ENCODE assay signal across 24 mouse cellular contexts in the genomic region with DNA sequence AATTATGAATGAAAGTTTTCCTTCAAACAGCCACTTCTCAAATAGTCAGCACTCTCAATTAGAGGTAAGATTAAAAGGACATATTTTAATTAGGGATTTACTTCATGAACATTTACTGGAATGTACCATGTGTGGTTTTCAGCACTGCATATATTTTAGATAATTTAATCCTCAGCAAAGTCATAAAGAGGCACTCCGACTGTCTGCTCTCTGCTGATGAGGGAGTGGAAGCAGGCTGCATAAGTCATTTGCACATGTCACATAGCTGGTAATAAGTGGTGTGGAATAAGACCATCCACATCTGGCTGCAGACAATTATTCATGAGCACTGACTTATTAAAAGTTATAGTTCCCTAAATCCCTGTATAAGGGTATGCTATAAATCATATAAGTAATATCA.
DNase-seq lines count a peak whose midpoint lies in the region; ATAC-seq and TF ChIP-seq lines count a peak whose summit lies in the region.
"Had no signal": no experiment of that assay in that cellular context is flagged by ENCODE, and none has a peak within 500 bp of the region (broad histone marks: within the 10 kb centered on the region; RNA-seq: fewer than 3 reads in every experiment).

No protein-coding gene starts in this region.

- 71% methylated on average over 1 of the region's 1 CpGs for WGBS in forebrain, embryonic 12.5 days
- 87% methylated on average over 1 of the region's 1 CpGs for WGBS in forebrain, embryonic 11.5 days
- 70% methylated on average over 1 of the region's 1 CpGs for WGBS in neural tube, embryonic 12.5 days
- 45% methylated on average over 1 of the region's 1 CpGs for WGBS in neural tube, embryonic 15.5 days
- WGBS in forebrain, embryonic 15.5 days, result 39% methylated on average over 1 of the region's 1 CpGs
- 47% methylated on average over 1 of the region's 1 CpGs for WGBS in forebrain, postnatal 0 days

- 0 out of 2 replicates have a peak, but pooled peaks cover 5% of the 10 kb centered on the region for H3K4me1 ChIP-seq in forebrain, embryonic 12.5 days
- H3K4me1 ChIP-seq in forebrain, embryonic 11.5 days (replicated peaks; ENCODE audit: control insufficient read depth, insufficient read depth, low read length), result no peaks in the 10 kb centered on the region
- no peaks in the 10 kb centered on the region for H3K4me1 ChIP-seq in neural tube, embryonic 12.5 days
- H3K4me1 ChIP-seq in neural tube, embryonic 15.5 days, result no peaks in the 10 kb centered on the region
- H3K4me1 ChIP-seq in forebrain, embryonic 15.5 days, result peaks cover 9% of the 10 kb centered on the region; the same call in 1 of the 2 replicates
- no peaks in the 10 kb centered on the region for H3K4me1 ChIP-seq in forebrain, postnatal 0 days (ENCODE audit: insufficient read depth)
- H3K4me1 ChIP-seq: embryonic facial prominence, embryonic 10.5 days; embryonic facial prominence, embryonic 12.5 days had no signal

- no peak overlapping the region for H3K9ac ChIP-seq in forebrain, embryonic 12.5 days
- no peak overlapping the region for H3K9ac ChIP-seq in forebrain, embryonic 11.5 days (ENCODE audit: low read length)
- no peak overlapping the region for H3K9ac ChIP-seq in neural tube, embryonic 12.5 days
- no peak overlapping the region for H3K9ac ChIP-seq in neural tube, embryonic 15.5 days (replicated peaks)
- H3K9ac ChIP-seq in forebrain, embryonic 15.5 days (replicated peaks), result no peak overlapping the region
- no peak overlapping the region for H3K9ac ChIP-seq in forebrain, postnatal 0 days
- H3K9ac ChIP-seq: embryonic facial prominence, embryonic 12.5 days had no signal

- TF ChIP-seq CTCF in forebrain, postnatal 0 days (IDR thresholded peaks at IDR 0.05; ENCODE audit: low read depth), result no peak

- no peaks in the 10 kb centered on the region for H3K36me3 ChIP-seq in forebrain, embryonic 12.5 days (replicated peaks)
- H3K36me3 ChIP-seq in forebrain, embryonic 11.5 days (ENCODE audit: control insufficient read depth, insufficient read depth, low read length), result no peaks in the 10 kb centered on the region
- no peaks in the 10 kb centered on the region for H3K36me3 ChIP-seq in neural tube, embryonic 12.5 days
- H3K36me3 ChIP-seq in neural tube, embryonic 15.5 days, result no peaks in the 10 kb centered on the region
- no peaks in the 10 kb centered on the region for H3K36me3 ChIP-seq in forebrain, embryonic 15.5 days
- H3K36me3 ChIP-seq in forebrain, postnatal 0 days (ENCODE audit: insufficient read depth), result no peaks in the 10 kb centered on the region
- H3K36me3 ChIP-seq: embryonic facial prominence, embryonic 10.5 days; embryonic facial prominence, embryonic 12.5 days; G1E had no signal

- no peak for DNase-seq in forebrain, embryonic 11.5 days (ENCODE audit: low spot score)
- DNase-seq in forebrain, postnatal 0 days, result no peak
- no peak for DNase-seq in frontal cortex, postnatal 14 days (ENCODE audit: low spot score in 2 of 2)
- no peak for DNase-seq in thymus, postnatal 4 days
- DNase-seq: adrenal gland, adult 8-10 months; adrenal gland, postnatal 14 days; adrenal gland, postnatal 36 days; B cell, adult 2 months; cerebellum, adult 11 months; cerebellum, adult 2 months; cerebellum, adult 9-10 months; cerebellum, postnatal 10 days; cerebellum, postnatal 25 days had no signal

- no peak overlapping the region for H3K4me2 ChIP-seq in forebrain, embryonic 12.5 days
- no peak overlapping the region for H3K4me2 ChIP-seq in forebrain, embryonic 11.5 days (ENCODE audit: low read depth, low read length, severe bottlenecking)
- no peak overlapping the region for H3K4me2 ChIP-seq in neural tube, embryonic 12.5 days (replicated peaks)
- H3K4me2 ChIP-seq in neural tube, embryonic 15.5 days, result no peak overlapping the region
- H3K4me2 ChIP-seq in forebrain, embryonic 15.5 days (replicated peaks), result no peak overlapping the region
- H3K4me2 ChIP-seq in forebrain, postnatal 0 days (ENCODE audit: low read depth), result no peak overlapping the region
- H3K4me2 ChIP-seq: embryonic facial prominence, embryonic 12.5 days had no signal

- H3K27ac ChIP-seq in forebrain, embryonic 12.5 days, result no peak overlapping the region
- no peak overlapping the region for H3K27ac ChIP-seq in forebrain, embryonic 11.5 days (ENCODE audit: low read depth, low read length)
- no peak overlapping the region for H3K27ac ChIP-seq in neural tube, embryonic 12.5 days
- no peak overlapping the region for H3K27ac ChIP-seq in neural tube, embryonic 15.5 days (replicated peaks)
- no peak overlapping the region for H3K27ac ChIP-seq in forebrain, embryonic 15.5 days (replicated peaks)
- no peak overlapping the region for H3K27ac ChIP-seq in forebrain, postnatal 0 days (ENCODE audit: low read depth, low read length)
- H3K27ac ChIP-seq: embryonic facial prominence, embryonic 10.5 days; embryonic facial prominence, embryonic 12.5 days had no signal

- no peaks in the 10 kb centered on the region for H3K9me3 ChIP-seq in forebrain, embryonic 12.5 days
- no peaks in the 10 kb centered on the region for H3K9me3 ChIP-seq in forebrain, embryonic 11.5 days (ENCODE audit: control insufficient read depth, low read length)
- H3K9me3 ChIP-seq in neural tube, embryonic 12.5 days, result no peaks in the 10 kb centered on the region
- H3K9me3 ChIP-seq in neural tube, embryonic 15.5 days (replicated peaks), result no peaks in the 10 kb centered on the region
- no peaks in the 10 kb centered on the region for H3K9me3 ChIP-seq in forebrain, embryonic 15.5 days
- H3K9me3 ChIP-seq in forebrain, postnatal 0 days (ENCODE audit: low read length), result no peaks in the 10 kb centered on the region
- H3K9me3 ChIP-seq: embryonic facial prominence, embryonic 10.5 days; embryonic facial prominence, embryonic 12.5 days had no signal

- ATAC-seq in forebrain, embryonic 12.5 days (ENCODE audit: low FRiP score), result 0 out of 2 replicates have a peak, but pooled peaks have one; percentile 17
- ATAC-seq in forebrain, embryonic 11.5 days (replicated peaks; ENCODE audit: low FRiP score), result no peak
- peak; percentile 29; the same call in 1 of the 2 replicates for ATAC-seq in neural tube, embryonic 12.5 days (ENCODE audit: low FRiP score, low read depth)
- ATAC-seq in neural tube, embryonic 15.5 days (ENCODE audit: low FRiP score), result no peak
- ATAC-seq in forebrain, embryonic 15.5 days (replicated peaks), result peak; percentile 75
- peak; percentile 55 for ATAC-seq in forebrain, postnatal 0 days
- ATAC-seq: activated CD4-positive, CD25-positive, alpha-beta regulatory T cell, adult 4 months; CD4-positive, CD25-positive, alpha-beta regulatory T cell, adult 4 months; Patski had no signal

- no peak overlapping the region for H3K4me3 ChIP-seq in forebrain, embryonic 12.5 days (replicated peaks)
- no peak overlapping the region for H3K4me3 ChIP-seq in forebrain, embryonic 11.5 days (ENCODE audit: low read depth, low read length)
- no peak overlapping the region for H3K4me3 ChIP-seq in neural tube, embryonic 12.5 days
- H3K4me3 ChIP-seq in neural tube, embryonic 15.5 days (replicated peaks), result no peak overlapping the region
- no peak overlapping the region for H3K4me3 ChIP-seq in forebrain, embryonic 15.5 days
- no peak overlapping the region for H3K4me3 ChIP-seq in forebrain, postnatal 0 days (ENCODE audit: low read depth, low read length)
- H3K4me3 ChIP-seq: embryonic facial prominence, embryonic 10.5 days; embryonic facial prominence, embryonic 12.5 days had no signal

- no peaks in the 10 kb centered on the region for H3K27me3 ChIP-seq in forebrain, embryonic 12.5 days
- no peaks in the 10 kb centered on the region for H3K27me3 ChIP-seq in forebrain, embryonic 11.5 days (ENCODE audit: control insufficient read depth, insufficient read depth, low read length)
- H3K27me3 ChIP-seq in neural tube, embryonic 12.5 days (replicated peaks), result no peaks in the 10 kb centered on the region
- no peaks in the 10 kb centered on the region for H3K27me3 ChIP-seq in neural tube, embryonic 15.5 days (replicated peaks)
- H3K27me3 ChIP-seq in forebrain, embryonic 15.5 days, result no peaks in the 10 kb centered on the region
- no peaks in the 10 kb centered on the region for H3K27me3 ChIP-seq in forebrain, postnatal 0 days (ENCODE audit: insufficient read depth, low read length)
- H3K27me3 ChIP-seq: CH12.LX; embryonic facial prominence, embryonic 12.5 days; Patski had no signal

Comparison
In these comparisons a context has a peak if more than half of its experiments do, and no peak if none do; other contexts are left out.
1. ATAC-seq: peak in forebrain, embryonic 12.5 days (single experiment), neural tube, embryonic 12.5 days (single experiment), forebrain, embryonic 15.5 days (single experiment) and forebrain, postnatal 0 days (single experiment); none in forebrain, embryonic 11.5 days (single experiment) and neural tube, embryonic 15.5 days (single experiment).